Mouse (Mus musculus): ENCODE measurements around the gene Cldn4. TPM values are rescaled to one million over a fixed set of nuclear protein-coding genes. Genes with fewer than 3 reads are reported as not detected.
A peak's percentile ranks its signal among the peaks of the same experiment; 100 is the strongest.
"Not testable (repeated sequence)": the region's sequence is repeated elsewhere in the genome, so short reads cannot be mapped to it uniquely, and the experiment has no call there.

The Cldn4 gene
- total RNA-seq, 2 experiments from 2014 or later, result not detected

GRCm38 (mm10) chr5:134974294-134974693, 27.6 kb upstream of the Cldn4 start:
- no peak for TF ChIP-seq CTCF (IDR thresholded peaks at IDR 0.05)
- no peak for DNase-seq
- H3K4me3 ChIP-seq, result no peak overlapping the region
- intact Hi-C loops (cut with DNase I), result no loop called here
- no peak overlapping the region for H3K27ac ChIP-seq

GRCm38 (mm10) chr5:134973526-134973925, 26.8 kb upstream of the Cldn4 start:
- no peak for TF ChIP-seq CTCF (IDR thresholded peaks at IDR 0.05)
- no peak overlapping the region for H3K27ac ChIP-seq
- intact Hi-C loops (cut with DNase I), result no loop called here

GRCm38 (mm10) chr5:134973081-134973480, 26.3 kb upstream of the Cldn4 start:
- H3K27ac ChIP-seq, result no peak overlapping the region
- intact Hi-C loops (cut with DNase I), result no loop called here
- DNase-seq, result no peak
- H3K4me3 ChIP-seq, result no peak overlapping the region
- TF ChIP-seq CTCF (IDR thresholded peaks at IDR 0.05), result no peak

More at GRCm38 (mm10) chr5:134973526-134973925, 26.8 kb upstream of the Cldn4 start:
- DNase-seq, result no peak
- no peak overlapping the region for H3K4me3 ChIP-seq

GRCm38 (mm10) chr5:134970671-134971070, 23.9 kb upstream of the Cldn4 start:
- DNase-seq, result no peak
- TF ChIP-seq CTCF (IDR thresholded peaks at IDR 0.05), result no peak
- no peak overlapping the region for H3K27ac ChIP-seq
- no peak overlapping the region for H3K4me3 ChIP-seq
- intact Hi-C loops (cut with DNase I), result no loop called here

DNA sequence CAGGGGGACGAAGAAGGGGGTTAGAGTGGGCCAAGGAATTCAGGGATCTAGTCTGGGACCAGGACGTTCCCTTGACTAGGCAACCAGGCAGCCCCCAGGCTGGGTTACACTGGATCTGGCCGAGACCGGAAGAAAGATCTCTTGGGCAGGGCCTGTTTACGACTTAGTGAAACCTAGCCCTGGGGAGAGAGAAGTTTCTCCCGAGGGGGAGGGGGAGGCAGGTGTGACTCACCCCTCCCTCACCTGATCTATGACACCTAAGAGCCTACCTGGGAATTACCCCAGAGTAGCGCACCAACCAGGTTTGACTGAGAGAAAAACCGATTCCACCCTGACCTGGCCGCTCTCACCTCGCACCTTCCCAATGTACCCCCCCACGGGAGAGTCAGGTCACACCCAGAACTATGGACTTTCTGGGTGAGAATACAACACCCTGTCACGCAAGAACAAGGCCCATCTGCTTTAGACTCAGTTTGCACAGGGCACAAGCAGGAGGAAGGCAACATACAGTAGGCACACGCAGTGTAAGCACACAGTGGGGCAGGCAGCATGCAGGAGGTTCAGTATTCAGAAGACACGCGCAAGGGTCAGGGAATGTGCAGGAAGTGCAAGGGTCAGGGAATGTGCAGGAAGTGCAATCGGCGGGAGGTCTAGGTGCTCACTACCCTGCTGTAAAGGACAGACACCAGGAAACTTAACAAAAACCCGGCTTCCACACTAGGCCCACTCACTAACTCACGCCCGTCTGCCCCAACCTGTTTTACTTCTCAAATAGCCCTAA, 20.6 kb upstream of the Cldn4 start:
- intact Hi-C loops (cut with DNase I), result no loop called here
- TF ChIP-seq CTCF (IDR thresholded peaks at IDR 0.05), result no peak

GRCm38 (mm10) chr5:134965852-134966821, 19.4 kb upstream of the Cldn4 start:
- H3K27ac ChIP-seq, result peak overlapping the region; percentile 72
- TF ChIP-seq CTCF (IDR thresholded peaks at IDR 0.05), result no peak; the same call in 1 of the 2 replicates
- intact Hi-C loops (cut with DNase I), result loop anchor here (1.0 kb wide), 2 partner anchors 33 to 59 kb away; no protein-coding TSS in a partner anchor
- peak; percentile 64 for DNase-seq
- H3K4me3 ChIP-seq, result peak overlapping the region; percentile 68

More for the DNA sequence above, 20.6 kb upstream of the Cldn4 start:
- DNase-seq, result no peak
- Histone ChIP-seq H3K27ac (no peak overlapping the region), H3K4me3 (no peak overlapping the region)

DNA sequence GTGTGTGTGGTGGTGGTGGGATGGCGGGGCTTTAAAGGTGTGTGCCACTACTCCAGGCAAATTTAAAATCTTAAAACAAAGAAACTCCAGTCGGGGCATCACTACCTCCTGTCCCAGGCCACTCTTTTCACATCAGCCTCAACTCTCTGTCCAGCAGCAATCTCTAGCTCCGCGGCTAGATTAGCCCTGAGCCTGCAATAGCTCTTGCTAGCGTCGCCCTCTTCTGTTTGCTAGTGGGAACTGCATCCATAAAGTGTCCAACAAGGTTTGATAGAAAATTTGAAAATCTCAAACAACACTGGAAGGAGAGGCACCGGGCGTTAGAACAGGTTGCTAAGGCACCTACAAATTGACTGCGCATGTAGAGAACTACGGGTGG, 18.7 kb upstream of the Cldn4 start:
- intact Hi-C loops (cut with DNase I), result loop anchor here (1.0 kb wide), 2 partner anchors 32 to 58 kb away; no protein-coding TSS in a partner anchor
- peak overlapping the region; percentile 68 for H3K4me3 ChIP-seq
- DNase-seq, result peak; percentile 75
- H3K27ac ChIP-seq, result peak overlapping the region; percentile 72
- TF ChIP-seq CTCF (IDR thresholded peaks at IDR 0.05), result peak; percentile 92

DNA sequence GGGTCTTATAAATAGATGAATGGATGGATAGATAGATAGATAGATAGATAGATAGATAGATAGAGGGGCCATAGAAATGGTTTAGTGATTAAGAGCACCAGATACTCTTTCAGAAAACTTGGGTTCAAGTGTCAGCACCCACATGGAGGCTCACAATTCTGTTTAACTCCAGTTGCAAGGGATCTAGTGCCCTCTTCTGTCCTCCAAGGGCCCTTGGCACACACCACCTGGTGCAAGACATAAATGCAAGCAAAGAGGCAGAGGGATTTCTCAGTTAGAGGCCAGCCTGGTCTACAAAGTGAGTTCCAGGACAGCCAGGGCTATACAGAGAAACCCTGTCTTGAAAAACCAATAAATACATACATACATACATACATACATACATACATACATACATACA, 17.9 kb upstream of the Cldn4 start:
- not testable (repeated sequence) for H3K4me3 ChIP-seq, DNase-seq, H3K27ac ChIP-seq
- intact Hi-C loops (cut with DNase I), result loop anchor here (1.0 kb wide), 2 partner anchors 31 to 57 kb away; no protein-coding TSS in a partner anchor

DNA sequence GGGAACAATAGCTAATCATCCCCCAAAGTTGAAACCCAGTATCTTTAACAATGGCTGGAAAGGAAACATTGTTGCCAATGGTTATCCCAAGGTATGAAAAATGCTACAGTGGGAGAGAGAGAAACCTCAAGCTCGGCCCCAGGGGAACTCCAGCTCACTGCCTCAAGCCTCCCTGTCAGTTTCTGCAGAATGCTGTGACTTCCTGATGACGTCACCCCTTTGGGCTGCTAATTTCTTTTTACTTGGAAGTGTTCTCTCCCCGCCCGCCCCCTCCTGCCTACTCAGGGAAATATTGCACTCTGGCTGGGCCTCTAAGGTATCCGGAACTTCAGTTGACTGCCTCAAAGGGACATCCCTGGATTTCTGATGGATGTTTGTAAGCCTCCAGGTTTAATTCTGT, 16.8 kb upstream of the Cldn4 start:
- DNase-seq, result no peak
- intact Hi-C loops (cut with DNase I), result no loop called here
- no peak overlapping the region for H3K27ac ChIP-seq
- no peak overlapping the region for H3K4me3 ChIP-seq
- no peak for TF ChIP-seq CTCF (IDR thresholded peaks at IDR 0.05)

DNA sequence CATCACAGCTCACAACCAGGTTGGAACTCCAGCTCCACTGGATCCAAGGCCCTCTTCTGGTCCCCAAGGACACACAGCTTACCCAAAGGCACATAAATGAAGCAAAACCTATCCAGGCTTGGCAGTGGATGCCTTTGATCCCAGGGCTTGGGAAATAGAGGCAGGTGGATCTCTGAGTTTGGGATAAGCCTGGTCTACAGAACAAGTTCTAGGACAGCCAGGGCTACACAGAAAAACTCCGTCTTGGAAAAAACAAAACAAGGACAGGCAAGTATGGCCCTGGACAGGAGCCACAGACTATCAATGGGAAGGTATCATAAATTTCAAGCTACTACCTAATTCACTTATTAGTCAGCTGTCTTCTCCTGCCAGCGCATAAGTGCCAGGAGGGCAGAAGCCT, 14.8 kb upstream of the Cldn4 start:
- intact Hi-C loops (cut with DNase I), result no loop called here
- no peak overlapping the region for H3K4me3 ChIP-seq
- H3K27ac ChIP-seq, result no peak overlapping the region
- DNase-seq, result no peak
- no peak for TF ChIP-seq CTCF (IDR thresholded peaks at IDR 0.05)

GRCm38 (mm10) chr5:134960430-134960829, 13.7 kb upstream of the Cldn4 start:
- intact Hi-C loops (cut with DNase I), result no loop called here
- no peak for DNase-seq
- TF ChIP-seq CTCF (IDR thresholded peaks at IDR 0.05), result no peak
- Histone ChIP-seq H3K27ac (no peak overlapping the region), H3K4me3 (no peak overlapping the region)

- Histone ChIP-seq H3K27ac (peak overlapping the region; percentile 73), H3K4me3 (no peak overlapping the region)
- DNase-seq, result peak; percentile 76
- TF ChIP-seq CTCF (IDR thresholded peaks at IDR 0.05), result no peak
- intact Hi-C loops (cut with DNase I), result no loop called here
These were observed 12.4 kb upstream of the Cldn4 start for GRCm38 (mm10) chr5:134959114-134959513.

GRCm38 (mm10) chr5:134955491-134955890, 8.8 kb upstream of the Cldn4 start:
- DNase-seq, result no peak
- Histone ChIP-seq H3K4me3 (no peak overlapping the region), H3K27ac (no peak overlapping the region)
- intact Hi-C loops (cut with DNase I), result no loop called here
- no peak for TF ChIP-seq CTCF (IDR thresholded peaks at IDR 0.05)

All from gastrocnemius, adult 2 months (tissue).